Mouse (Mus musculus): ENCODE results near the gene Gnaz. TPM values are rescaled to one million over a fixed set of nuclear protein-coding genes. Genes with fewer than 3 reads are reported as not detected.
"Not testable (repeated sequence)": the region's sequence is repeated elsewhere in the genome, so short reads cannot be mapped to it uniquely, and the experiment has no call there.

Gene Gnaz
- polyA plus RNA-seq, 1 experiment, result 82.8 TPM

DNA sequence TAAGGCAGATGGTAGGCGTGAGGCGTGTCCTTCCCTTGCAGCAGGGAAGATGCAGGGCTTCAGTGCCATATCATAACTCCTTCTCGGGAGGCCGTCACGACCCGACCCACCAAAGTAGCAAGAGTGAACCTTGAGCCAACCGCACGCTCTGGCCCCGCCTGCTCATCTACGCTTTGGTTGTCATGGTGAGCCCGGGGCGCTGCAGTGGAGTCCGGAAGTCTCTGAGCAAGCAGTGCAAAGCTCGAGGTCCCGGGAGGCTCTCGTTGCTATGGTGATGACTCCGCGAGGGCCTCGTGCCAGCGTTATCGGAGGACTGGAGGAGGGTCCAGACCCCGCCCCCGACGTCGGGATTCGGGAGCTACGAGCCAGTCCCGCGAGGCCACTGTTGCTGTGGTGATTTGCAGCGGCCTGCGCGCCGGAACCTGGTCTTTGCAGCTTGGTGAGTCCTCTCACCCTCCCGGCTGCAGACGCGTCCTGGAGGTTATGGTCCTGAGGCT lies 70.0 kb downstream of the Gnaz start, which contains the start of gene Rab36:
Rab36 (plus strand) TSS at position 176 of the 497 bp plus-strand sequence.
- H3K4me3 ChIP-seq (ENCODE audit: insufficient read depth, low read length), result peak within 1 kb of the TSS; percentile 50
- H3K4me1 ChIP-seq (ENCODE audit: control insufficient read depth, insufficient read depth, low read length), result peaks cover 4% of the 10 kb centered on the region
- H3K27ac ChIP-seq (ENCODE audit: insufficient read depth, low read length), result no peak within 1 kb of the TSS
- TF ChIP-seq POLR2A (IDR thresholded peaks at IDR 0.05; ENCODE audit: extremely low read depth, insufficient read depth, low read length) (peak; percentile 24; the same call in 1 of the 2 replicates), CTCF (IDR thresholded peaks at IDR 0.05; ENCODE audit: extremely low read depth, insufficient read depth, low read length) (no peak)

GRCm38 (mm10) chr10:75042060-75042459 lies 75.1 kb downstream of the Gnaz start:
- H3K27ac ChIP-seq (ENCODE audit: insufficient read depth, low read length); H3K4me3 ChIP-seq (ENCODE audit: insufficient read depth, low read length); H3K4me1 ChIP-seq (ENCODE audit: control insufficient read depth, insufficient read depth, low read length): not testable (repeated sequence)

DNA sequence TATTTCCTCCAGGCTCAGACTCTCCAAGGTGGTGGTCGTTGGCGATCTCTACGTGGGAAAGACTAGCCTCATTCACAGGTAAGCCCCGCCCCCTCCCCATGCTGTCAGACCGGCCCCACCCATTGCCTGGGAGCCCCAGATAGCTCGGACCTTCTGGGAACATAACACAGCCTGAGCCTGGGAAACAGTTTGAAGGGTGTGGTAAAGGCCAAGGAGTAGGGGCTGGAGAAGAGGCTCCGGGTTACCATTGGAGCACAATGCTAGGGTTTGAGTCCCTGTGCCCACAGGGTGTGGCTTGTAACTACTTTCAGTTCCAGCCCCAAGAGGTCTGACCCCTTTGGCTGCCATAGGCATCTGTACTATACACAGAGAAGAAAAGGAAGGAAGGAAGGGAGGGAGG lies 77.5 kb downstream of the Gnaz start:
- H3K4me3 ChIP-seq (ENCODE audit: insufficient read depth, low read length), result no peak overlapping the region
- TF ChIP-seq POLR2A (IDR thresholded peaks at IDR 0.05; ENCODE audit: extremely low read depth, insufficient read depth, low read length) (no peak), CTCF (IDR thresholded peaks at IDR 0.05; ENCODE audit: extremely low read depth, insufficient read depth, low read length) (no peak)
- no peaks in the 10 kb centered on the region for H3K4me1 ChIP-seq (ENCODE audit: control insufficient read depth, insufficient read depth, low read length)
- no peak overlapping the region for H3K27ac ChIP-seq (ENCODE audit: insufficient read depth, low read length)

GRCm38 (mm10) chr10:75045831-75046230 lies 78.9 kb downstream of the Gnaz start:
- H3K4me1 ChIP-seq (ENCODE audit: control insufficient read depth, insufficient read depth, low read length), result no peaks in the 10 kb centered on the region
- no peak overlapping the region for H3K4me3 ChIP-seq (ENCODE audit: insufficient read depth, low read length)
- TF ChIP-seq CTCF (IDR thresholded peaks at IDR 0.05; ENCODE audit: extremely low read depth, insufficient read depth, low read length) (no peak), POLR2A (IDR thresholded peaks at IDR 0.05; ENCODE audit: extremely low read depth, insufficient read depth, low read length) (no peak)
- H3K27ac ChIP-seq (ENCODE audit: insufficient read depth, low read length), result no peak overlapping the region

GRCm38 (mm10) chr10:75048711-75049110 lies 81.7 kb downstream of the Gnaz start:
- Histone ChIP-seq H3K4me1 (ENCODE audit: control insufficient read depth, insufficient read depth, low read length) (peaks cover 1% of the 10 kb centered on the region; the same call in 1 of the 2 replicates), H3K4me3 (ENCODE audit: insufficient read depth, low read length) (no peak overlapping the region), H3K27ac (ENCODE audit: insufficient read depth, low read length) (no peak overlapping the region)
- no peak for TF ChIP-seq CTCF (IDR thresholded peaks at IDR 0.05; ENCODE audit: extremely low read depth, insufficient read depth, low read length)
- TF ChIP-seq POLR2A (IDR thresholded peaks at IDR 0.05; ENCODE audit: extremely low read depth, insufficient read depth, low read length), result no peak

- TF ChIP-seq POLR2A (IDR thresholded peaks at IDR 0.05; ENCODE audit: extremely low read depth, insufficient read depth, low read length), result no peak
- TF ChIP-seq CTCF (IDR thresholded peaks at IDR 0.05; ENCODE audit: extremely low read depth, insufficient read depth, low read length), result no peak
- no peak overlapping the region for H3K4me3 ChIP-seq (ENCODE audit: insufficient read depth, low read length)
These were observed 84.5 kb downstream of the Gnaz start for GRCm38 (mm10) chr10:75051364-75052074.

DNA sequence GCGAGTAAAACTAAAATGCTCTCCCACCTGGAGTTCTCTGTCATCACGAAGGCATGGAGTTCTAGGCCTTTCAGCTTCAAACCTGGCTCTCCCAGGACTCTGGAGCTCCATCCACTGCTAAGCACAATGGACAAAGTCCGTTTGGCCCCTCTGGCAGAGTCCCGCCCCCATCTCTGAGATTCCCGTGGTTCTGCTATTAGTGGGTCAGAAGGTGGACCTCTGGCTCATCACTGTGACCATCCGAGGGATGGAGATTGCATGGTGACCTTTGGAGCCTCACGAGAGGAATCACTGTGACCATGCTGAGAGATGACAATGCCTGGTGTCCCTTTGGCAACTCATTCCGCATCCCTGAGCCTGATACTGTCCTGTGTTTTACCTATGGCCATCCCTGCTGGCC lies 85.9 kb downstream of the Gnaz start:
- TF ChIP-seq POLR2A (IDR thresholded peaks at IDR 0.05; ENCODE audit: extremely low read depth, insufficient read depth, low read length) (0 out of 2 replicates have a peak, but pooled peaks have one; percentile 3), CTCF (IDR thresholded peaks at IDR 0.05; ENCODE audit: extremely low read depth, insufficient read depth, low read length) (no peak)
- H3K4me1 ChIP-seq (ENCODE audit: control insufficient read depth, insufficient read depth, low read length), result peaks cover 3% of the 10 kb centered on the region
- H3K4me3 ChIP-seq (ENCODE audit: insufficient read depth, low read length), result no peak overlapping the region
- no peak overlapping the region for H3K27ac ChIP-seq (ENCODE audit: insufficient read depth, low read length)

More at GRCm38 (mm10) chr10:75051364-75052074, 84.5 kb downstream of the Gnaz start:
- H3K4me1 ChIP-seq (ENCODE audit: control insufficient read depth, insufficient read depth, low read length), result peaks cover 3% of the 10 kb centered on the region
- H3K27ac ChIP-seq (ENCODE audit: insufficient read depth, low read length), result no peak overlapping the region

- Histone ChIP-seq H3K27ac (ENCODE audit: insufficient read depth, low read length) (no peak overlapping the region), H3K4me1 (ENCODE audit: control insufficient read depth, insufficient read depth, low read length) (peaks cover 3% of the 10 kb centered on the region), H3K4me3 (ENCODE audit: insufficient read depth, low read length) (no peak overlapping the region)
- TF ChIP-seq POLR2A (IDR thresholded peaks at IDR 0.05; ENCODE audit: extremely low read depth, insufficient read depth, low read length), result no peak
- no peak for TF ChIP-seq CTCF (IDR thresholded peaks at IDR 0.05; ENCODE audit: extremely low read depth, insufficient read depth, low read length)
These were observed 86.7 kb downstream of the Gnaz start for GRCm38 (mm10) chr10:75053655-75054054.

DNA sequence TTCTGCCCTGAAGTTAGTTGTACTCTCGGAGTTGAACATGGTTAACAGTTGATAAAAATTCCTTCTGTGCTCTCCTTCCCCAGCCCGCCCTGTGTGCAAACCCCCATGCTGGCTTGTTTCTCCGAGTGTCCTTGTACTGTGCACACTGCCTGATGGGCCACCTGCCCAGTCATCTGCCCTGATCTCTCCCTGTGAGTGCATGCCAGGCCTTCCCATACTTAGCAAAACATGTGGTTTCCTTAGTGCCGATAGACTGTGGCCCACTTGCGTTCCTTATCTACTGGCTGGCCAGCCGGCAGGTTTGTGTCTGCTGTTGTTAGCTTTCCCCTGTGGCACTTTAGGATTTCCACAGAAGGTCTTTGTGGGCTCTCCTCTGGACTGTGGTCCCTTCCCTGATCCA lies 87.1 kb downstream of the Gnaz start:
- TF ChIP-seq CTCF (IDR thresholded peaks at IDR 0.05; ENCODE audit: extremely low read depth, insufficient read depth, low read length), result no peak
- TF ChIP-seq POLR2A (IDR thresholded peaks at IDR 0.05; ENCODE audit: extremely low read depth, insufficient read depth, low read length), result 0 out of 2 replicates have a peak, but pooled peaks have one; percentile 24
- Histone ChIP-seq H3K27ac (ENCODE audit: insufficient read depth, low read length) (no peak overlapping the region), H3K4me3 (ENCODE audit: insufficient read depth, low read length) (no peak overlapping the region), H3K4me1 (ENCODE audit: control insufficient read depth, insufficient read depth, low read length) (peaks cover 3% of the 10 kb centered on the region)

DNA sequence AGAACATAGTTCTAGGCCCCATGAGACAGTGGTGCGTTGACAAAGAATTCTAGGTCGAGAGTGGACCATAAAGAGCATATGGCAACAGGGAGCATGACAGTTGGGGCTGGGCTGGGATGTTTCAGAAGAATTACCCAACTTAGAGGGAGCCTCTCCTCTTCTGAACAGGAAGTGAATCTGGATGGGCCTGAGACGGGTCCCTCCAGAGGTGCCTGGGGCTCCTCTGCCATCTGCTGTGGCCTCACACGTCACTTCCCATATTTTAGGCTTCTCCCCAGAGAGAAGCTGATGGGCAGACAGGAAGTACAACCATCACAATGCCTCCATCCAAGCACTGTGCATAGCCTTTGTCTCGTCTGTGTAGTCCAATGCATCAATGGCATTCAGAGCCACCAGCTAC lies 88.7 kb downstream of the Gnaz start:
- H3K4me3 ChIP-seq (ENCODE audit: insufficient read depth, low read length), result no peak overlapping the region
- peaks cover 3% of the 10 kb centered on the region for H3K4me1 ChIP-seq (ENCODE audit: control insufficient read depth, insufficient read depth, low read length)
- no peak overlapping the region for H3K27ac ChIP-seq (ENCODE audit: insufficient read depth, low read length)
- TF ChIP-seq POLR2A (IDR thresholded peaks at IDR 0.05; ENCODE audit: extremely low read depth, insufficient read depth, low read length) (no peak), CTCF (IDR thresholded peaks at IDR 0.05; ENCODE audit: extremely low read depth, insufficient read depth, low read length) (no peak)
